ENCODE assay signal across 8 mouse cellular contexts in the genomic region with DNA sequence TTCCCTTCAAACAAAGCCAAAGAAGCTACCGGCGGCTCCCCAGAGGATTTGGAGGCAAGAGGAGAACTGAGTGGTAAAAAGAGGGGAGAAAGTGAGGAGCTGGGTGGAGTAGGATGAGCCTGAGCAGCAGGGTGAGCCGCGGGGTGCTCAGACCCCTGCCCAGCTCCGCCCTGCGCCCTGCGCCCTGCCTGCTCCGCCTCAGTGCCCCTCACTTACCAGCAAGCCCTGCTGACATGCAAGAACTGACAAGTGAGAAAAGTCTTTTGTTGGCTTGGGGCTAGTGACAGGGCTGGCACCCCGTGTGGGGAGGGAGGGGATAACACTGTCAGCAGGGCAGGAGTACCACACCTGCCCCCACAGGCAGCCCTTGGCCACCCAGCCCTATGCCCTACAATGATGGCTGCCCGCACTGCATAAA.
DNase-seq lines count a peak whose midpoint lies in the region; ATAC-seq lines count a peak whose summit lies in the region.

No protein-coding gene starts in this region.

- peak; percentile 36; the same call in 1 of the 2 replicates for ATAC-seq in frontal cortex, adult (ENCODE audit: low TSS enrichment)
- peak; percentile 74 for ATAC-seq in heart, embryonic 12.5 days (ENCODE audit: insufficient number of reproducible peaks, low FRiP score)
- peak; percentile 89 for ATAC-seq in neural tube, embryonic 15.5 days (ENCODE audit: low FRiP score)

- no peaks in the 10 kb centered on the region for H3K9me3 ChIP-seq in heart, embryonic 12.5 days (replicated peaks)
- H3K9me3 ChIP-seq in neural tube, embryonic 15.5 days (replicated peaks) = no peaks in the 10 kb centered on the region

- 0 out of 2 replicates have a peak, but pooled peaks cover 9% of the 10 kb centered on the region for H3K27me3 ChIP-seq in heart, embryonic 12.5 days (replicated peaks)
- no peaks in the 10 kb centered on the region for H3K27me3 ChIP-seq in neural tube, embryonic 15.5 days (replicated peaks)

- DNase-seq in frontal cortex, adult 2 months (ENCODE audit: extremely low spot score in 1 of 2, low spot score in 1 of 2) = no peak
- peak; percentile 3 for DNase-seq in thymus, postnatal 14 days
- DNase-seq in thymus, postnatal 25 days = no peak
- DNase-seq in layer of hippocampus, postnatal 36 days = peak; percentile 13 to 16
- no peak for DNase-seq in urinary bladder, postnatal 4 days (ENCODE audit: low spot score in 2 of 2)

- peak overlapping the region; percentile 54 for H3K4me3 ChIP-seq in heart, embryonic 12.5 days
- peak overlapping the region; percentile 48 for H3K4me3 ChIP-seq in neural tube, embryonic 15.5 days (replicated peaks)

- H3K9ac ChIP-seq in heart, embryonic 12.5 days = peak overlapping the region; percentile 71
- peak overlapping the region; percentile 45 for H3K9ac ChIP-seq in neural tube, embryonic 15.5 days (replicated peaks)

- 1% methylated on average over 10 of the region's 10 CpGs for WGBS in heart, embryonic 12.5 days
- WGBS in neural tube, embryonic 15.5 days = 2% methylated on average over 10 of the region's 10 CpGs

- H3K27ac ChIP-seq in heart, embryonic 12.5 days (ENCODE audit: poor library complexity, severe bottlenecking) = no peak overlapping the region
- peak overlapping the region; percentile 30 for H3K27ac ChIP-seq in neural tube, embryonic 15.5 days (replicated peaks)

- peaks cover 21% of the 10 kb centered on the region for H3K4me1 ChIP-seq in heart, embryonic 12.5 days (replicated peaks)
- H3K4me1 ChIP-seq in neural tube, embryonic 15.5 days = peaks cover 30% of the 10 kb centered on the region

- no peaks in the 10 kb centered on the region for H3K36me3 ChIP-seq in heart, embryonic 12.5 days
- H3K36me3 ChIP-seq in neural tube, embryonic 15.5 days = no peaks in the 10 kb centered on the region

- peak overlapping the region; percentile 96 for H3K4me2 ChIP-seq in heart, embryonic 12.5 days
- peak overlapping the region; percentile 83 for H3K4me2 ChIP-seq in neural tube, embryonic 15.5 days

Comparison
In these comparisons a context has a peak if more than half of its experiments do, and no peak if none do; other contexts are left out.
1. DNase-seq: peak in thymus, postnatal 14 days (single experiment) and layer of hippocampus, postnatal 36 days (2 of 2); none in frontal cortex, adult 2 months (0 of 2), thymus, postnatal 25 days (single experiment) and urinary bladder, postnatal 4 days (0 of 2).
2. ATAC-seq: peak in every context shown above with its lines; median percentile 89 in neural tube, embryonic 15.5 days; 74 in heart, embryonic 12.5 days; 36 in frontal cortex, adult.